Mouse (Mus musculus) hindbrain, embryonic 13.5 days (tissue): ENCODE measurements around the gene Gm27179. TPM values are rescaled to one million over a fixed set of nuclear protein-coding genes. Genes with fewer than 3 reads are reported as not detected.
"Not testable (repeated sequence)": the region's sequence is repeated elsewhere in the genome, so short reads cannot be mapped to it uniquely, and the experiment has no call there.

Experiments used
- ATAC-seq: fragments of 200-750 bp; cut with Nextera tagmentation; 2 replicates; pipeline ENCODE4 v1.8.0; 2017; ENCODE audit warnings: moderate TSS enrichment; ENCODE audit not compliant: low FRiP score
- H3K27ac ChIP-seq: fragments of 300-500 bp; sonication (generic); 2 replicates; pipeline ENCODE4 v1.5.1; 2015; ENCODE audit warnings: inconsistent platforms, mild to moderate bottlenecking, moderate library complexity
- H3K27me3 ChIP-seq: fragments of 300-500 bp; sonication (generic); 2 replicates; pipeline ENCODE4 v1.6.1; 2015; ENCODE audit warnings: mild to moderate bottlenecking, inconsistent platforms
- H3K36me3 ChIP-seq: fragments of 300-500 bp; sonication (generic); 2 replicates; pipeline ENCODE4 v1.6.1; 2015; ENCODE audit warnings: mild to moderate bottlenecking, inconsistent platforms
- H3K4me1 ChIP-seq: fragments of 300-500 bp; sonication (generic); replicated peaks from 2 replicates; pipeline ENCODE4 v1.6.1; 2015; ENCODE audit warnings: inconsistent platforms
- H3K4me2 ChIP-seq: fragments of 300-500 bp; sonication (generic); 2 replicates; pipeline ENCODE4 v1.6.1; 2015; ENCODE audit warnings: inconsistent platforms, mild to moderate bottlenecking, moderate library complexity
- H3K4me3 ChIP-seq: fragments of 300-500 bp; sonication (generic); 2 replicates; pipeline ENCODE4 v1.5.1; 2015; ENCODE audit warnings: mild to moderate bottlenecking, inconsistent platforms
- H3K9ac ChIP-seq: fragments of 300-500 bp; sonication (generic); 2 replicates; pipeline ENCODE4 v1.6.1; 2015; ENCODE audit warnings: mild to moderate bottlenecking, inconsistent platforms
- H3K9me3 ChIP-seq: fragments of 300-500 bp; sonication (generic); 2 replicates; pipeline ENCODE4 v1.6.1; 2016; ENCODE audit warnings: inconsistent platforms
- WGBS: fragments of 180-500 bp; shearing (Covaris S2); methylation state at CpG from one replicate; pipeline ENCODE4 v1.1.7; 2015; 5-methylcytosine and 5-hydroxymethylcytosine counted together
- polyA plus RNA-seq: library from polyadenylated mRNA; unstranded; fragments of >200 nt; fragmentation: Nextera tagmentation; extraction: Ambion mirVana; gene quantifications from 2 replicates; pipeline ENCODE4 v1.2.1, GENCODE M21; 2015

Gene Gm27179
- polyA plus RNA-seq, 1 experiment from 2014 or later, result not detected

- H3K4me1 ChIP-seq, H3K27ac ChIP-seq, ATAC-seq, H3K9me3 ChIP-seq, H3K27me3 ChIP-seq, H3K9ac ChIP-seq, H3K36me3 ChIP-seq, H3K4me2 ChIP-seq, H3K4me3 ChIP-seq: not testable (repeated sequence)
- no CpG with 5 or more reads among the region's 1 CpGs for WGBS
Measured at GRCm38 (mm10) chr14:69507000-69507399, 5.3 kb downstream of the Gm27179 start.

- peak; percentile 99 for ATAC-seq
- H3K4me3 ChIP-seq, H3K9me3 ChIP-seq, H3K27ac ChIP-seq, H3K27me3 ChIP-seq, H3K36me3 ChIP-seq, H3K4me1 ChIP-seq, H3K4me2 ChIP-seq, H3K9ac ChIP-seq: not testable (repeated sequence)
- no CpG with 5 or more reads among the region's 29 CpGs for WGBS
Measured at GRCm38 (mm10) chr14:69503174-69503573, 9.2 kb downstream of the Gm27179 start, which contains the start of gene Gm16867. Gm16867 (minus strand) TSS chr14:69503362.

GRCm38 (mm10) chr14:69502440-69503150, 9.8 kb downstream of the Gm27179 start:
- WGBS, result no CpG with 5 or more reads among the region's 73 CpGs
- H3K4me3 ChIP-seq, H3K4me1 ChIP-seq, H3K4me2 ChIP-seq, H3K9me3 ChIP-seq, H3K9ac ChIP-seq, H3K27ac ChIP-seq, H3K27me3 ChIP-seq, H3K36me3 ChIP-seq: not testable (repeated sequence)
- ATAC-seq, result peak; percentile 83

GRCm38 (mm10) chr14:69496259-69496658, 16.1 kb downstream of the Gm27179 start:
- H3K4me2 ChIP-seq, ATAC-seq, H3K9ac ChIP-seq, H3K4me1 ChIP-seq, H3K36me3 ChIP-seq, H3K27me3 ChIP-seq, H3K4me3 ChIP-seq, H3K27ac ChIP-seq, H3K9me3 ChIP-seq: not testable (repeated sequence)

- WGBS, result no CpG with 5 or more reads among the region's 2 CpGs
- not testable (repeated sequence) for H3K4me2 ChIP-seq, H3K36me3 ChIP-seq, H3K9me3 ChIP-seq, ATAC-seq, H3K4me1 ChIP-seq, H3K27ac ChIP-seq, H3K9ac ChIP-seq, H3K27me3 ChIP-seq, H3K4me3 ChIP-seq
Measured at GRCm38 (mm10) chr14:69494946-69495345, 17.4 kb downstream of the Gm27179 start.

- not testable (repeated sequence) for H3K9ac ChIP-seq, H3K27ac ChIP-seq, ATAC-seq, H3K9me3 ChIP-seq, H3K4me1 ChIP-seq, H3K4me3 ChIP-seq, H3K27me3 ChIP-seq, H3K4me2 ChIP-seq, H3K36me3 ChIP-seq
- no CpG with 5 or more reads among the region's 3 CpGs for WGBS
Measured at GRCm38 (mm10) chr14:69494522-69494921, 17.8 kb downstream of the Gm27179 start.

- not testable (repeated sequence) for H3K27ac ChIP-seq, H3K27me3 ChIP-seq, H3K9ac ChIP-seq, H3K4me3 ChIP-seq, H3K4me1 ChIP-seq, H3K36me3 ChIP-seq, H3K4me2 ChIP-seq, H3K9me3 ChIP-seq, ATAC-seq
- no CpG with 5 or more reads among the region's 10 CpGs for WGBS
Measured at GRCm38 (mm10) chr14:69488001-69488400, 24.3 kb downstream of the Gm27179 start.

GRCm38 (mm10) chr14:69485466-69486135, 26.7 kb downstream of the Gm27179 start:
- not testable (repeated sequence) for H3K4me3 ChIP-seq, H3K36me3 ChIP-seq, H3K4me2 ChIP-seq, H3K27ac ChIP-seq, H3K4me1 ChIP-seq, ATAC-seq, H3K9me3 ChIP-seq, H3K27me3 ChIP-seq, H3K9ac ChIP-seq
- WGBS, result no CpG with 5 or more reads among the region's 18 CpGs

GRCm38 (mm10) chr14:69473941-69474646, 38.3 kb downstream of the Gm27179 start:
- H3K27me3 ChIP-seq, ATAC-seq, H3K4me1 ChIP-seq, H3K4me2 ChIP-seq, H3K9ac ChIP-seq, H3K4me3 ChIP-seq, H3K9me3 ChIP-seq, H3K36me3 ChIP-seq, H3K27ac ChIP-seq: not testable (repeated sequence)
- no CpG with 5 or more reads among the region's 11 CpGs for WGBS

GRCm38 (mm10) chr14:69473322-69473721, 39.0 kb downstream of the Gm27179 start:
- WGBS, result no CpG with 5 or more reads among the region's 2 CpGs
- not testable (repeated sequence) for H3K36me3 ChIP-seq, ATAC-seq, H3K27me3 ChIP-seq, H3K27ac ChIP-seq, H3K4me1 ChIP-seq, H3K9me3 ChIP-seq, H3K4me2 ChIP-seq, H3K4me3 ChIP-seq, H3K9ac ChIP-seq

GRCm38 (mm10) chr14:69470122-69470708, 42.1 kb downstream of the Gm27179 start:
- no CpG with 5 or more reads among the region's 8 CpGs for WGBS
- not testable (repeated sequence) for ATAC-seq

GRCm38 (mm10) chr14:69467612-69468366, 44.6 kb downstream of the Gm27179 start:
- H3K36me3 ChIP-seq, H3K9ac ChIP-seq, H3K4me3 ChIP-seq, H3K27ac ChIP-seq, ATAC-seq, H3K4me1 ChIP-seq, H3K9me3 ChIP-seq, H3K27me3 ChIP-seq, H3K4me2 ChIP-seq: not testable (repeated sequence)
- WGBS, result no CpG with 5 or more reads among the region's 17 CpGs

More at GRCm38 (mm10) chr14:69470122-69470708, 42.1 kb downstream of the Gm27179 start:
- not testable (repeated sequence) for H3K4me3 ChIP-seq, H3K9ac ChIP-seq, H3K27me3 ChIP-seq, H3K27ac ChIP-seq, H3K4me2 ChIP-seq, H3K36me3 ChIP-seq, H3K4me1 ChIP-seq, H3K9me3 ChIP-seq
